Mouse (Mus musculus): ENCODE measurements at regions not wholly inside any gene's neighbourhood (a gene's known extent, or its start where the extent isn't known, plus 50 kb on each side); places are given as distances from the start of the nearest gene placed in this dataset.

DNA sequence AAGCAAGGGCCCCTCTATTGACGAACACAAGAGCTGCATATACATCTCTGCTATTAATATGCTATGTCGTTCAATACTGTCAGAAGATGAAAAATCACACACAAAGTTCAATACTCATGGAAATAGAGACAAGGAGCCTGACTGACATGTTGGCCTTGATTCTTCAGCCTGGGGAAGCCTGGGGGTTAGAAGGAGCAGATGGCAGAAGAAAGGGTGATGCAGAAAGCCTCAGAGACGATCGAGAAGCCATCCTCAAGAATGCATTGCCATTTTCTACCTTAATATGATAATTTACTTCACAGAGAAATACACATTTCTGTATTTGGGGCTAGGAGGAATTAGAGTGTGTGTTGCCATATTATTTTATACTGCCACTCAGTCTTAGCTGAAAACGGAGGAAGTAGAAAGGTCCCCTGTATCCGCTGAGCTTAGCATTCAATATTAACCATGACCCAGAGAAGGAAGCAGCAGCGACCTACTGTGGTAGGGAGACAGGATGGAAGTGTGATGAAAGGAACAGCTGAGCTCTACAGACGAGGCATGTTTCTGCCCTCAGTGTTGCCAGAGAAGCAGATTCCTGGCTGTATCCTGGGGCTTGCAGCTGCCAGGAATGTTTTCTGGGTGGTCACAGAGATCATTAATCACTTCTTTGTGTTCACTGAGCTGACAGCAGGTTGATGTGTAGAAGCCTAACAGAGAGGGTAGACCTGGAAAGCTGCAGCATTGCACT is 105.2 kb downstream of the Lrig3 start:
- no peak overlapping the region for H3K4me2 ChIP-seq
- H3K27ac ChIP-seq: no peak overlapping the region
- 64% methylated on average over 8 of the region's 8 CpGs for WGBS
- H3K4me3 ChIP-seq (replicated peaks): no peak overlapping the region
- no peak overlapping the region for H3K9ac ChIP-seq
- H3K36me3 ChIP-seq (replicated peaks): no peaks in the 10 kb centered on the region
- H3K27me3 ChIP-seq: no peaks in the 10 kb centered on the region
- peaks cover 9% of the 10 kb centered on the region for H3K4me1 ChIP-seq
- H3K9me3 ChIP-seq: no peaks in the 10 kb centered on the region
- no peak for ATAC-seq (ENCODE audit: low FRiP score)

DNA sequence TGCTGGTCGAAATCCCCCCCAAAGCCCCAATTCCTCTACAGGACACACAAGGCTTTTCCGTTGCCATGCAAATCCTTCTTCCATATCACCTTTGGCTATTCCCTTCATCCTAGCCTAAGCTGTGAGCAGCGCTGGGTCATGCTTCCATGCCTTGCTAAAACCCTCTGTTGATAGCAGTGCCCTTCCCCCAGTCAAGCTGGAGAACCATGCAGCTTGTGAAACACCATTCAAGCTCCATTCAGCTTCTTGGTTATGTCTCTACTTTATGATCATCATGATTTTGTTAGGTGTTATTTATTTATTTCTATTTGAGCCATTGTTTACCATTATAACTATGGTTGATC is 105.7 kb downstream of the Lrig3 start:
- Histone ChIP-seq H3K9me3 (no peaks in the 10 kb centered on the region), H3K4me2 (no peak overlapping the region), H3K27me3 (no peaks in the 10 kb centered on the region), H3K36me3 (replicated peaks) (no peaks in the 10 kb centered on the region), H3K27ac (no peak overlapping the region), H3K9ac (no peak overlapping the region), H3K4me3 (replicated peaks) (no peak overlapping the region), H3K4me1 (peaks cover 9% of the 10 kb centered on the region)
- ATAC-seq (ENCODE audit: low FRiP score): no peak
- 50% methylated on average over 3 of the region's 3 CpGs for WGBS

- Histone ChIP-seq H3K27ac (no peak overlapping the region), H3K36me3 (replicated peaks) (no peaks in the 10 kb centered on the region), H3K9me3 (no peaks in the 10 kb centered on the region), H3K4me1 (no peaks in the 10 kb centered on the region), H3K27me3 (no peaks in the 10 kb centered on the region), H3K4me2 (no peak overlapping the region), H3K9ac (no peak overlapping the region), H3K4me3 (replicated peaks) (no peak overlapping the region)
- ATAC-seq (ENCODE audit: low FRiP score): no peak
- WGBS: 97% methylated on average over 1 of the region's 1 CpGs
These were observed 111.5 kb downstream of the Lrig3 start for GRCm38 (mm10) chr10:126077313-126077966.

- ATAC-seq (ENCODE audit: low FRiP score): no peak
- Histone ChIP-seq H3K4me2 (no peak overlapping the region), H3K4me1 (no peaks in the 10 kb centered on the region), H3K9me3 (no peaks in the 10 kb centered on the region), H3K9ac (no peak overlapping the region), H3K27ac (no peak overlapping the region), H3K4me3 (replicated peaks) (no peak overlapping the region), H3K36me3 (replicated peaks) (no peaks in the 10 kb centered on the region), H3K27me3 (no peaks in the 10 kb centered on the region)
- WGBS: 80% methylated on average over 11 of the region's 11 CpGs
These were observed 116.6 kb downstream of the Lrig3 start for GRCm38 (mm10) chr10:126082576-126082975.

DNA sequence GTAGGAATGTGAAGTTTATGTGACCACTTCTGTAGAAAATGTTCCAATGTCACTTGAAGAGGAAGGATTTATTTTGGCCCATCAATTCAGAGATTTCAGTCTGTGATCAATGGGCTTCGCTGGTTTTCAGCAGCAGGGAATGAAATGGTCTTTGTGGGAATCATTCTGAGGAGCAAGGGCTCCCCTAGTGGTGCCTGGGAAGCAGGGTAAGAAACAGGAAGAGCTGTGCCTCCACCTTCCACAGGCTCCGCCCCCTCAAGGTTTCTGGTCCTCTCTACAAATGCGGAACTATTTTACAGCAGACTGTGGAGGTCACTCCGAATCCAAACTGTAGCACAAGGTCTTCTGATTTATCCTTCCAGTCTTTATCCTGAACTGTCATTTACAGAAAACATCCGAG is 120.7 kb downstream of the Lrig3 start:
- 88% methylated on average over 5 of the region's 5 CpGs for WGBS
- Histone ChIP-seq H3K4me2 (no peak overlapping the region), H3K9me3 (no peaks in the 10 kb centered on the region), H3K4me3 (replicated peaks) (no peak overlapping the region), H3K36me3 (replicated peaks) (no peaks in the 10 kb centered on the region), H3K27ac (no peak overlapping the region), H3K27me3 (no peaks in the 10 kb centered on the region), H3K9ac (no peak overlapping the region), H3K4me1 (no peaks in the 10 kb centered on the region)
- ATAC-seq (ENCODE audit: low FRiP score): no peak

GRCm38 (mm10) chr10:126094238-126094880 is 128.4 kb downstream of the Lrig3 start:
- Histone ChIP-seq H3K27me3 (no peaks in the 10 kb centered on the region), H3K9me3 (no peaks in the 10 kb centered on the region), H3K36me3 (replicated peaks) (no peaks in the 10 kb centered on the region), H3K27ac (no peak overlapping the region), H3K4me3 (replicated peaks) (no peak overlapping the region), H3K4me1 (no peaks in the 10 kb centered on the region), H3K4me2 (no peak overlapping the region), H3K9ac (no peak overlapping the region)
- 83% methylated on average over 16 of the region's 16 CpGs for WGBS
- ATAC-seq (ENCODE audit: low FRiP score): no peak

DNA sequence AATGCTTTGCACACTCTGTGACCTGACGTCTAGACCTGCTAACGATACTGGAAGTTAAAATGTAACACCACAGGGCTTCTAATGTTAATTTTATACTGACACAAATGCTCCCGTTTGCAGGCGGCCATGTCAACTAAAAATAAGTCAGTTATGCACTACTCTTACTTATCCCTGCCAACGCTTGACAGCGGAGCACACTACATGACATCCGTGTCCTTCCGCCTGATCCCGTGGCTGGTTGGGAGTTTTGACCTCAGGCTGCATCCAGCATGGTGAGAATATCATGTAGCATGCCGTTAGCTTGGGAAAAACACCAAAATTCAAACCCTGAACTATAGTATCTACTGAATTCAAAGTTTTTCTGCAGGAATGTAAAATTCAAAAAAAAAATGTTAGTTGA is 131.9 kb downstream of the Lrig3 start:
- no peak for ATAC-seq (ENCODE audit: low FRiP score)
- H3K27ac ChIP-seq: no peak overlapping the region
- no peaks in the 10 kb centered on the region for H3K36me3 ChIP-seq (replicated peaks)
- H3K9ac ChIP-seq: no peak overlapping the region
- no peak overlapping the region for H3K4me2 ChIP-seq
- H3K27me3 ChIP-seq: no peaks in the 10 kb centered on the region
- no peaks in the 10 kb centered on the region for H3K9me3 ChIP-seq
- no peaks in the 10 kb centered on the region for H3K4me1 ChIP-seq
- H3K4me3 ChIP-seq (replicated peaks): no peak overlapping the region
- 89% methylated on average over 10 of the region's 10 CpGs for WGBS

DNA sequence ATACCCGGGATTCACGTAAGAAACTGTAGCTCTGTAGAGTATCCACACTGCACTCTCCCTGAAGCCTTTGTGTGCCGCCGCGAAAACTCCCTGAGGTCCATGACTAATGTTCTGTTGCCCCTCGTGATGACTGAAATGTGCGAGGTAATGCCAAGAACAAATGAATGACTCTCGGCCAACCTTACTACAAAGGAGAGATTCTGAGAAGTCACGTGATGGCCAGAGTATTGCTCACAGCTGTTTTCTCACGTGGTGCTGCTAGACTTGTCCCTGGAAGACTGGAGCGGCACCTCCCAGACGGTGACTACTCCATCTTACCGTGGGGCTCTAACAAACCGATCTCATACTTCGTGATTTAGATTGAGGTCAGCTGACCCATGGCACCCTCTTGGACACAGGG is 136.9 kb downstream of the Lrig3 start:
- Histone ChIP-seq H3K27me3 (no peaks in the 10 kb centered on the region), H3K36me3 (replicated peaks) (no peaks in the 10 kb centered on the region), H3K4me1 (no peaks in the 10 kb centered on the region), H3K9me3 (no peaks in the 10 kb centered on the region), H3K4me2 (no peak overlapping the region), H3K27ac (no peak overlapping the region), H3K9ac (no peak overlapping the region), H3K4me3 (replicated peaks) (no peak overlapping the region)
- WGBS: 93% methylated on average over 15 of the region's 15 CpGs
- ATAC-seq (ENCODE audit: low FRiP score): no peak

GRCm38 (mm10) chr10:126113106-126113505 is 147.1 kb downstream of the Lrig3 start:
- ATAC-seq (ENCODE audit: low FRiP score): no peak
- Histone ChIP-seq H3K4me3 (replicated peaks) (no peak overlapping the region), H3K9ac (no peak overlapping the region), H3K36me3 (replicated peaks) (no peaks in the 10 kb centered on the region), H3K9me3 (no peaks in the 10 kb centered on the region), H3K27me3 (no peaks in the 10 kb centered on the region), H3K4me1 (no peaks in the 10 kb centered on the region), H3K27ac (no peak overlapping the region), H3K4me2 (no peak overlapping the region)
- WGBS: 93% methylated on average over 5 of the region's 5 CpGs

GRCm38 (mm10) chr10:126115386-126115785 is 149.4 kb downstream of the Lrig3 start:
- no peaks in the 10 kb centered on the region for H3K4me1 ChIP-seq
- no peaks in the 10 kb centered on the region for H3K9me3 ChIP-seq
- no peaks in the 10 kb centered on the region for H3K27me3 ChIP-seq
- H3K4me3 ChIP-seq (replicated peaks): no peak overlapping the region
- ATAC-seq (ENCODE audit: low FRiP score): no peak
- no peak overlapping the region for H3K27ac ChIP-seq
- H3K4me2 ChIP-seq: no peak overlapping the region
- H3K36me3 ChIP-seq (replicated peaks): no peaks in the 10 kb centered on the region
- WGBS: 84% methylated on average over 7 of the region's 7 CpGs
- H3K9ac ChIP-seq: no peak overlapping the region

- Histone ChIP-seq H3K9me3 (no peaks in the 10 kb centered on the region), H3K27me3 (no peaks in the 10 kb centered on the region), H3K36me3 (replicated peaks) (no peaks in the 10 kb centered on the region), H3K27ac (no peak overlapping the region), H3K4me1 (no peaks in the 10 kb centered on the region), H3K9ac (no peak overlapping the region), H3K4me2 (no peak overlapping the region), H3K4me3 (replicated peaks) (no peak overlapping the region)
- no peak for ATAC-seq (ENCODE audit: low FRiP score)
- WGBS: 87% methylated on average over 10 of the region's 10 CpGs
These were observed 155.7 kb downstream of the Lrig3 start for GRCm38 (mm10) chr10:126121626-126122025.

- Histone ChIP-seq H3K27ac (no peak overlapping the region), H3K4me2 (no peak overlapping the region), H3K4me3 (replicated peaks) (no peak overlapping the region), H3K9me3 (no peaks in the 10 kb centered on the region), H3K27me3 (no peaks in the 10 kb centered on the region), H3K36me3 (replicated peaks) (no peaks in the 10 kb centered on the region), H3K4me1 (no peaks in the 10 kb centered on the region), H3K9ac (no peak overlapping the region)
- no peak for ATAC-seq (ENCODE audit: low FRiP score)
- WGBS: 81% methylated on average over 5 of the region's 5 CpGs
These were observed 156.5 kb downstream of the Lrig3 start for GRCm38 (mm10) chr10:126122504-126122903.

GRCm38 (mm10) chr10:126133188-126133587 is 167.2 kb downstream of the Lrig3 start:
- Histone ChIP-seq H3K36me3 (replicated peaks) (no peaks in the 10 kb centered on the region), H3K4me3 (replicated peaks) (no peak overlapping the region), H3K27ac (no peak overlapping the region), H3K4me1 (no peaks in the 10 kb centered on the region; the same call in 1 of the 2 replicates), H3K9ac (no peak overlapping the region), H3K27me3 (no peaks in the 10 kb centered on the region), H3K9me3 (no peaks in the 10 kb centered on the region), H3K4me2 (no peak overlapping the region)
- ATAC-seq (ENCODE audit: low FRiP score): no peak
- 91% methylated on average over 3 of the region's 3 CpGs for WGBS
